Mouse (Mus musculus): ENCODE measurements around the gene Nipsnap1. TPM values are rescaled to one million over a fixed set of nuclear protein-coding genes. Genes with fewer than 3 reads are reported as not detected.
A peak's percentile ranks its signal among the peaks of the same experiment; 100 is the strongest.

Gene Nipsnap1
- polyA plus RNA-seq, 1 experiment from 2014 or later, result 96.6 TPM

DNA sequence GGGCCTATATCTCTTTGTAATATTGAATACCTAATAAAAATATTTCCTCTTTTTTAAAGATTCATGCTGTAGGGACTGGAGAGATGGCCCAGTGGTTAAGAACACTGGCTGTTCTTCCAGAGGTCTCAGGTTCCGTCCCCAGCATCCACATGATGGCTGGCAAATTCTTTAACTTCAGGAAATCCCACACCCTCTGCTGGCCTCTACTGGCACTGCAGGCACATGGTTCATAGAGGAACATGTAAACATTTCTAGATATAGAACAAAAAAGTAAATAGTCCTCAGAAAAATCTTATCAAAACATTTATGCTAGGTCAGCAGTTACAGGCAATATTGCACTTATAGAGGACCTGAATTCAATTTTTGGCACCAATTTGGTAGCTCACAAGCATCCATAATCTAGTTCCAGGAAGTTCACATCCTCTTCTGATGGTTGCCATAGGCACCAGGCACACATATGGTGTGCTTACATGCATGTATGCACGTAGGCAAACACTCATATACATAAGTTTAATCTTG, 11.7 kb downstream of the Nipsnap1 start:
- Histone ChIP-seq H3K9me3 (no peaks in the 10 kb centered on the region), H3K9ac (no peak overlapping the region), H3K4me1 (0 out of 2 replicates have a peak, but pooled peaks cover 4% of the 10 kb centered on the region), H3K36me3 (peaks cover 39% of the 10 kb centered on the region), H3K4me2 (replicated peaks) (no peak overlapping the region), H3K4me3 (no peak overlapping the region), H3K27ac (no peak overlapping the region), H3K27me3 (replicated peaks) (no peaks in the 10 kb centered on the region)
- WGBS, result 81% methylated on average over 2 of the region's 2 CpGs
- no peak for ATAC-seq (ENCODE audit: low FRiP score, low read depth)

DNA sequence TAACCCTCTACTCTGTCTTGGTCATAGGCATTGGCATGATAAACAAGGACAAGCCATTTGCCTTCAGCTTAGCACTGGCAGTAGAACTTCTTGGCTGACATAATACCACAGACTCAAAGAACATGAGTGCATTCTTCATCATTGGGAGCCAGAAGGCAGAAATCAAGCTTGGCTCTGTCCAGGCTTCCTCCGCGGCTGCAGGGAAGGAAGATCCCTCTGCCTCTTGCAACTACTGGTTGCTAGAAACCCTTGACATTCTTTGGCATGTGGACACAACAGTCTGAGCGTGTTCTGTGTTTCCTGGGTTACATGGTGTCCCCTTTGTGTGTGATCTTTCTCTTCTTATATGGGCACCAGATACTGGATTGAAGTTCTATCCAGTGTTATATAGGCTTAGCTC, 13.2 kb downstream of the Nipsnap1 start:
- peaks cover 50% of the 10 kb centered on the region for H3K36me3 ChIP-seq
- H3K27ac ChIP-seq, result no peak overlapping the region
- no peak for ATAC-seq (ENCODE audit: low FRiP score, low read depth)
- 91% methylated on average over 3 of the region's 3 CpGs for WGBS
- no peaks in the 10 kb centered on the region for H3K27me3 ChIP-seq (replicated peaks)
- H3K4me3 ChIP-seq, result no peak overlapping the region
- no peak overlapping the region for H3K9ac ChIP-seq
- H3K4me2 ChIP-seq (replicated peaks), result no peak overlapping the region
- 0 out of 2 replicates have a peak, but pooled peaks cover 4% of the 10 kb centered on the region for H3K4me1 ChIP-seq
- H3K9me3 ChIP-seq, result no peaks in the 10 kb centered on the region

DNA sequence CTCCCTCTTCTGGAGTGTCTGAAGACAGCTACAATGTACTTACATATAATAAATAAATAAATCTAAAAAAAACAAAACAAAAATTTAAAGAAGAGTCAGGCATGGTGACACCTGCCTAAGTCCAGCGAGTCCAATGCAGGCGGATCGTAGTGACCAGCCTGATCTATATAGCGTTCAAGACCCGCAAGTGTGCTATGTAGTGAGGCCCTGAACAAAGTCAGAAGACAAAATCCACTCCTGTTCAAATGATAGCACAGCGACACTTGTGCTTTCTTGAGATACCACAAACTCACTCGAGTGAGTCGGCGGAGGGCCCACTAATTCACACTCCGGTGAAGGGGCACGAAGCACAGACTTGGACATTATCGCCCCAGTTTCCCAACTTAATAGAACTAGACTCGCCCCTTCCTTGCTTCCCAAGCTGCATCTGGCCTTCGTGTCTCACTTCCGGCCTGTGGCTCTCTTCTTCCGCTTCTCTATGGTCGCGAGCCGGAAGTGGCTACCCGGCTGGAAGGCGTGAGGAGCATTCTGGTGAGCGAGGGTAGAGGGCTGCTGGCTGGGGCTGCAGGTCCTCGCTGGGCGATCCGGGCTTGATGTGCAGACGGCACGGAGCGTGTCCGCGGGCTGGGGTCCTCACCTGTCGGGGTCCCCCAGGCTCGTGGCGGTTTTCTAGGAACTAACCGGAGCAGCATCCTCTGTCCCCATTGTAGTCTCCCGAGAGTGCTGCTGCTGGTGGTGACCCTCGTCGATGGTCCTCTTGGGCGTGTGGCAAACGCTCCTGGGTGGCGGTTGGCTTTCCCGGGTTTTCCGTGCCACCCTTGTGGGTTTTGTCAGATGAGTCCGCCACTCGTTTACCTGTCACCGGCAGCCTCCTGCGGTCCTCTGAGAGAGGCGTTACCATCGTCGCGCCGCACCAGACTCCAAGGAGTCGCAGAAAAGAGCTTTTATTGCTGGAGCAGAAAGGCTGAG, 21.4 kb downstream of the Nipsnap1 start, which contains the start of gene Thoc5:
TSS of gene Thoc5 (plus strand) at position 473 of the 969 bp plus-strand sequence.
- 3% methylated on average over 52 of the region's 52 CpGs for WGBS
- Histone ChIP-seq H3K27me3 (replicated peaks) (no peaks in the 10 kb centered on the region), H3K36me3 (peaks cover 48% of the 10 kb centered on the region), H3K9me3 (no peaks in the 10 kb centered on the region), H3K27ac (peak within 1 kb of the TSS; percentile 46), H3K4me1 (peaks cover 5% of the 10 kb centered on the region; the same call in 1 of the 2 replicates), H3K9ac (peak within 1 kb of the TSS; percentile 83), H3K4me3 (peak within 1 kb of the TSS; percentile 80), H3K4me2 (replicated peaks) (peak within 1 kb of the TSS; percentile 82)
- ATAC-seq (ENCODE audit: low FRiP score, low read depth), result peak; percentile 93

DNA sequence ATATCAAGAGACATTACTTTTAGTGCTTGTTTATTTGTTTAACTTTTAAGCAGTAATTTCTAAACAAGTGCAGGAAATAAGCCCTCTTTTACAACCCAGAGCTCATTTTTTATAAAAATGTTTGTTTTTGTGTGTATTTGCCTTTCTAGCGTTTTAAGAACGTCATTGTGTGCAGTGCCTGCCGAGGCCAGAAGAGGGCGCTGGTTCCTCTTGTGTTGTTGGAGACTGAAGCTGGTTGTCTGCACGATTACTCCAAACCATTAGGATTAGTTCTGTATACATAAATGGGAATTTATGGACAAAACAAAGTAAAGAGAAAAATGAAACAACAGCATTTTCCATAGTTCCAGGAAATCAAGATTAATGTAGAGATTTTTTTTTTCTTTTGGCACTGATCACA, 26.7 kb downstream of the Nipsnap1 start:
- no peaks in the 10 kb centered on the region for H3K9me3 ChIP-seq
- 70% methylated on average over 5 of the region's 5 CpGs for WGBS
- no peak for ATAC-seq (ENCODE audit: low FRiP score, low read depth)
- H3K27me3 ChIP-seq (replicated peaks), result no peaks in the 10 kb centered on the region
- no peak overlapping the region for H3K27ac ChIP-seq
- peaks cover 54% of the 10 kb centered on the region for H3K36me3 ChIP-seq
- peaks cover 5% of the 10 kb centered on the region; the same call in 1 of the 2 replicates for H3K4me1 ChIP-seq
- H3K4me3 ChIP-seq, result no peak overlapping the region
- H3K4me2 ChIP-seq (replicated peaks), result no peak overlapping the region
- no peak overlapping the region for H3K9ac ChIP-seq

DNA sequence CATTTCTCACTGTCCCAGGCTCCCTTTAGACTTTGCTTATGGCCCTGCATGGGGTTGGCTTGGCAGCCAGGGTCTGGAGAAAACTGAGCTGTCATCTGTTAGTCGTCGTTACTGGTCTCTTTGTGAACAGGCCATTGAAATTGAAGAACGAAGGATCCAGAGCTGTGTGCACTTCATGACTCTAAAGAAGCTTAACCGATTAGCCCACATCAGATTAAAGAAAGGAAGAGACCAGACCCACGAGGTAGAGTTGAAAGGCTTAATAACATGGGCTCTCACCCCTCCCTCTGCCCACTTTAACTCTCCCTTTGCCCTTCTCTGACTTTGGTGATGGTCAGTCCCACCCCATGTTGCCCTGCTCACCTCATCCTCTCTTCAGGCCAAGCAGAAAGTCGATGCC, 28.2 kb downstream of the Nipsnap1 start:
- Histone ChIP-seq H3K4me2 (replicated peaks) (no peak overlapping the region), H3K27me3 (replicated peaks) (no peaks in the 10 kb centered on the region), H3K4me3 (no peak overlapping the region), H3K4me1 (no peaks in the 10 kb centered on the region), H3K36me3 (peaks cover 63% of the 10 kb centered on the region), H3K27ac (no peak overlapping the region), H3K9me3 (no peaks in the 10 kb centered on the region), H3K9ac (no peak overlapping the region)
- no peak for ATAC-seq (ENCODE audit: low FRiP score, low read depth)
- WGBS, result 86% methylated on average over 6 of the region's 6 CpGs

DNA sequence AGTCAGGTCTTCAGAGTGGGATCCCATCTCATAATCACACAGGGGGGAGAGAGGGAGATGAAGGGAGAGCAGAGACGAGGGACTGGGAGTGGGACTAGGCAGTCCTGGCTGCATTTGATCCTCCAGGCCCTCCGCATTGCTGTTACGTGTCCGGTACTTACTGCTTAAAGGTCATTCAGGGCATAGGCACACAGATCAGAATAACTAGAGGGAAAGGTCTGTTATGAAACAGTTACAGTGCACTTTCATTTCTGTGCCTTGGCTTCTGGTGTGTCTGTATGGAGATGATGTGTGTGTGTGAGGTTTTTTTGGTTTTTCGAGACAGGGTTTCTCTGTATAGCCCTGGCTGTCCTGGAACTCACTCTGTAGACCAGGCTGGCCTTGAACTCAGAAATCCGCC, 32.5 kb downstream of the Nipsnap1 start:
- no peak overlapping the region for H3K27ac ChIP-seq
- peaks cover 67% of the 10 kb centered on the region for H3K36me3 ChIP-seq
- no peak overlapping the region for H3K4me3 ChIP-seq
- no peaks in the 10 kb centered on the region for H3K4me1 ChIP-seq
- WGBS, result 93% methylated on average over 6 of the region's 6 CpGs
- H3K9ac ChIP-seq, result no peak overlapping the region
- H3K4me2 ChIP-seq (replicated peaks), result no peak overlapping the region
- H3K27me3 ChIP-seq (replicated peaks), result no peaks in the 10 kb centered on the region
- H3K9me3 ChIP-seq, result no peaks in the 10 kb centered on the region
- ATAC-seq (ENCODE audit: low FRiP score, low read depth), result no peak

DNA sequence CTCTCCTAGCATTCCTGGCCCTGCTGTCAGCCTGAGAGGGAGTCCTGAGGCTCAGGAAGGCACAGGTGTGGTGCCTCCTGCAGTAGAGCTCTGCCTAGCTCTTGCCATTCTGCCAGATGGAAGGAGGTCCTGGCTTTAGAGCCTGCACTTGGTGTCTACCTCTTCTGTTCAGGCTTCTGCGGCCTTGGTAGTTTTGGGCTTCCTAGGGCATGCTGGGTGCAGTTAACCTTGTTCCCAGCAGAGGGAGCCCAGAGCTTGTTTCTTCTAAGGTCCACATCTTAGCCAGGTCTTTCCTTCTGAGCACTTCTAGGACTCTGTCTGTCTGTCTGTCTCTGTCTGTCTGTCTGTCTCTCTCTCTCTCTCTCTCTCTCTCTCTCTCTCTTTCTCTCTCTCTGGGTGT, 42.3 kb downstream of the Nipsnap1 start:
- H3K27me3 ChIP-seq (replicated peaks), result no peaks in the 10 kb centered on the region
- H3K27ac ChIP-seq, result no peak overlapping the region
- no peak for ATAC-seq (ENCODE audit: low FRiP score, low read depth)
- H3K4me3 ChIP-seq, result no peak overlapping the region
- H3K4me1 ChIP-seq, result no peaks in the 10 kb centered on the region
- H3K9ac ChIP-seq, result no peak overlapping the region
- no peaks in the 10 kb centered on the region for H3K9me3 ChIP-seq
- no peak overlapping the region for H3K4me2 ChIP-seq (replicated peaks)
- WGBS, result 47% methylated on average over 1 of the region's 1 CpGs
- H3K36me3 ChIP-seq, result peaks cover 89% of the 10 kb centered on the region

DNA sequence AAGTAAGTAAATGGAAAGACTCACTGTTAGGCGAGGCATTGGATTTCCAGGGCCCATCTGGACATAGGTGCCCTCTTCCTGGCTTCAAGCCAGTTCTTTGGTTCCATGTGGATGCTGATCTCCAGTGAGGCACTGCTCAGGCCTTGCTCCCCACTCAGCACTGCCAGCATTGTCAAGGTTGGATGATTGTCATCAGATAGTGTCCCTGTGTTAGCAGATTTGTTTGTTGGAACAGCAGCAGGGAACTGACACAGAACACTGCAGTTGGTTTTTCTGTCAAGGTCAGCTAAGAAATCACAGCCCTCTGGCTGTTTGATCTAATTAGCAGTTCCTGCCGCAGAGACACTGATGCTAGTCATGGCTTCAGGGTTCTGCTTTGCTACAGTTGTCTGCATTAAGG, 47.5 kb downstream of the Nipsnap1 start:
- Histone ChIP-seq H3K4me2 (replicated peaks) (no peak overlapping the region), H3K4me3 (no peak overlapping the region), H3K4me1 (no peaks in the 10 kb centered on the region), H3K9ac (no peak overlapping the region), H3K36me3 (peaks cover 95% of the 10 kb centered on the region), H3K27ac (no peak overlapping the region), H3K27me3 (replicated peaks) (no peaks in the 10 kb centered on the region), H3K9me3 (no peaks in the 10 kb centered on the region)
- 91% methylated on average over 2 of the region's 2 CpGs for WGBS
- ATAC-seq (ENCODE audit: low FRiP score, low read depth), result no peak

DNA sequence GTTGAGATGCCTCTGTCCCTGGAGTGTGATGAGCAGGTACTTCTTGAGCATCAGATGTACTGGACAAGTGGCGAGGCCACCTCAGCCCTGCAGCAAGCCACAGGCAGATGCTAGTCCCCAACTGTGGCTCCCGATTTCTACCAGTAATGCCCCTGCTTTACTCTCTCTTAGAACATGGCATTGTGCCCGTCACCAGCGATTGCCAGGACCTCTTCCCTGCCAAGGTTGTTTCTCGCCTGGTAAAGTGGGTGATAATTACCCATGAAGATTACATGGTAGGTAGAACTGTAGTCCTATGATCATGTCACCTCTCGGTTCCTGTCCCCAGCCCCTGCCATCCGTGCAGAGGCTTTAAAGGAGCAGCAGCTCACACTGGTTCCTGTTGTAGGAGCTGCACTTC, 48.0 kb downstream of the Nipsnap1 start:
- no peaks in the 10 kb centered on the region for H3K4me1 ChIP-seq
- WGBS, result 94% methylated on average over 7 of the region's 7 CpGs
- ATAC-seq (ENCODE audit: low FRiP score, low read depth), result no peak

DNA sequence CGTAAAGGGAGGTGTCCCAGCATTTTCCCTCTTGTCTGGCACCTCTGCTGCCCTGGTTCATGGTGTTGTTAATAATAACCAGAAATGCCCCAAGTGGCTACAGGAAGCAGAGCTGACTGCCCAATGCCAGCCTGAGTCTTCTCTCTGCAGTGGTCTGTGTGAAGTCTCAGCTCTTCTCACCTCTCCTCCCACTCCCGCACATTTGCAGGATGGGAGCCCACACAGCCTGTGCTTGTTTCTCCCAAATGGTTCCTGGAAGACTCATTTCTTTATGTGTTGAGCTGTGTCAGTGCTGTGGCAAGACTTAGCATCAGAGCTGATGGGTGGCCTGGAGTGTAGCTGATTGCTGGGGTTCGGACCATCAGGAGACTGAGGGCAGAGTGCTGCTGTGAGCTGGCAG, 53.5 kb downstream of the Nipsnap1 start:
- Histone ChIP-seq H3K4me1 (peaks cover 6% of the 10 kb centered on the region), H3K36me3 (peaks cover 85% of the 10 kb centered on the region), H3K4me2 (replicated peaks) (no peak overlapping the region), H3K27ac (no peak overlapping the region), H3K27me3 (replicated peaks) (no peaks in the 10 kb centered on the region), H3K9me3 (no peaks in the 10 kb centered on the region), H3K9ac (no peak overlapping the region), H3K4me3 (no peak overlapping the region)
- ATAC-seq (ENCODE audit: low FRiP score, low read depth), result no peak
- 90% methylated on average over 3 of the region's 3 CpGs for WGBS

More for the DNA sequence above, 48.0 kb downstream of the Nipsnap1 start:
- H3K9me3 ChIP-seq, result no peaks in the 10 kb centered on the region
- no peak overlapping the region for H3K4me3 ChIP-seq
- H3K4me2 ChIP-seq (replicated peaks), result no peak overlapping the region
- no peak overlapping the region for H3K27ac ChIP-seq
- peaks cover 96% of the 10 kb centered on the region for H3K36me3 ChIP-seq
- no peaks in the 10 kb centered on the region for H3K27me3 ChIP-seq (replicated peaks)
- H3K9ac ChIP-seq, result no peak overlapping the region

DNA sequence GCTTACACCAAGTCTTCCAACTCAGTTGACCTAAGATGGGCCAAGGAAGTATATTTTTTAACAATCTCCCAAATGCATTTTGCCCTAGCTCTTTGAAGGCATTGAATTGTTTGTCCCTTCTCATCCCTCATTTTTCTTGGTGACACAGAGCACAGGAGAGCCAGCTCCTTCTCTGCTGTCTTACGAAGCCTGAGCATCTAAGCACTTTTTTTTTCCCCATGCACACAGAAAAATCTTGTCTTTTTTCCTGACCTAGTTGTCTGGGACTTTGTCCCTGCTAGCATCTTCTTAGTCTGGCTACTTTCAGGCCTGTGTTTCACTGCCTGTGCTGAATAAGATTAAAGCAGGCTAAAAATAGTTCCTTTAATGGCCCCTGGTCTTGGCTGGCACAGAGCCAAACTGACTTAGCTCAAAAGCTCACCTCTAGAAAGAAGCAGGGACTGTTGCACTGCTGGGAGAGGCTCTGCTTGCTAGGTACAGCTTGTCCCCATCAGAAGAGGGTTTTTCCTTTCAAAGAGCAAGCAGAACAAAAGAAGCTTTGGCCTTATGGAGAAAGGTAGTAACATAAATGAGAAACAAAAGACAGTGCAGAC, 57.4 kb downstream of the Nipsnap1 start:
- no peak overlapping the region for H3K27ac ChIP-seq
- 73% methylated on average over 1 of the region's 1 CpGs for WGBS

DNA sequence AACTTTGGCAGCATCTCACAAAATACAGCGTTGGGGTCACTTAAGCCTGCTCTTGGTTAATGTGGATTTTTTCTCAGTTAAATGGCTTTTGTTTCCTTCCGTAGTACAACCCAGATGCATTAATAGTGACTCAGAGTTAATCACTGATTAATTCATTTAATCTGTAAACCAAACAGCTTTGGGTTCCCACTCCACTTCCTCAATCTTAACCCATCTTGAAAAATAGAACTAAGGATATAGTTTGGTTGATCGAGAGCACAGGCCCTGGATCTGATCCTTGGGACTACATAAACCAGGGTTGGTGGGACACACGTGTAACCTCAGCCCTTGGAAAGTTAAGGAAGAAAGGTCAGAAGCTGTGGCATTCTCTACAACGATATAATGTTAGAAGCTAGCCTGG, 62.5 kb downstream of the Nipsnap1 start:
- Histone ChIP-seq H3K36me3 (peaks cover 7% of the 10 kb centered on the region), H3K9ac (no peak overlapping the region), H3K9me3 (no peaks in the 10 kb centered on the region), H3K4me2 (replicated peaks) (no peak overlapping the region), H3K27ac (no peak overlapping the region), H3K4me1 (peaks cover under 1% of the 10 kb centered on the region; the same call in 1 of the 2 replicates), H3K4me3 (no peak overlapping the region), H3K27me3 (replicated peaks) (no peaks in the 10 kb centered on the region)
- 89% methylated on average over 5 of the region's 5 CpGs for WGBS
- ATAC-seq (ENCODE audit: low FRiP score, low read depth), result no peak

More for the DNA sequence above, 57.4 kb downstream of the Nipsnap1 start:
- no peak overlapping the region for H3K4me2 ChIP-seq (replicated peaks)
- ATAC-seq (ENCODE audit: low FRiP score, low read depth), result no peak
- H3K36me3 ChIP-seq, result peaks cover 48% of the 10 kb centered on the region
- 0 out of 2 replicates have a peak overlapping the region, but pooled peaks have one; percentile 17 for H3K9ac ChIP-seq
- H3K4me3 ChIP-seq, result no peak overlapping the region
- H3K9me3 ChIP-seq, result no peaks in the 10 kb centered on the region
- H3K27me3 ChIP-seq (replicated peaks), result no peaks in the 10 kb centered on the region
- peaks cover 6% of the 10 kb centered on the region for H3K4me1 ChIP-seq
